Mouse (Mus musculus) midbrain, embryonic 12.5 days (tissue): ENCODE measurements around the gene Mindy1. TPM values are rescaled to one million over a fixed set of nuclear protein-coding genes. Genes with fewer than 3 reads are reported as not detected.
A peak's percentile ranks its signal among the peaks of the same experiment; 100 is the strongest.

Experiments
- ATAC-seq: fragments of 200-750 bp; cut with Nextera tagmentation; 2 replicates; pipeline ENCODE4 v1.8.0; 2017; ENCODE audit warnings: low read depth, moderate TSS enrichment, moderate library complexity; ENCODE audit not compliant: low FRiP score
- H3K27ac ChIP-seq: fragments of 300-500 bp; sonication (generic); replicated peaks from 2 replicates; pipeline ENCODE4 v1.5.1; 2016; ENCODE audit warnings: mild to moderate bottlenecking
- H3K27me3 ChIP-seq: fragments of 300-500 bp; sonication (generic); 2 replicates; pipeline ENCODE4 v1.6.1; 2016; ENCODE audit warnings: mild to moderate bottlenecking
- H3K36me3 ChIP-seq: fragments of 300-500 bp; sonication (generic); 2 replicates; pipeline ENCODE4 v1.6.1; 2016
- H3K4me1 ChIP-seq: fragments of 300-500 bp; sonication (generic); 2 replicates; pipeline ENCODE4 v1.6.1; 2016
- H3K4me2 ChIP-seq: fragments of 300-500 bp; sonication (generic); replicated peaks from 2 replicates; pipeline ENCODE4 v1.6.1; 2016; ENCODE audit warnings: mild to moderate bottlenecking, moderate library complexity
- H3K4me3 ChIP-seq: fragments of 300-500 bp; sonication (generic); 2 replicates; pipeline ENCODE4 v1.5.1; 2016; ENCODE audit warnings: mild to moderate bottlenecking
- H3K9ac ChIP-seq: fragments of 300-500 bp; sonication (generic); replicated peaks from 2 replicates; pipeline ENCODE4 v1.6.1; 2016; ENCODE audit warnings: mild to moderate bottlenecking, moderate library complexity
- H3K9me3 ChIP-seq: fragments of 300-500 bp; sonication (generic); 2 replicates; pipeline ENCODE4 v1.6.1; 2016; ENCODE audit warnings: mild to moderate bottlenecking
- WGBS: fragments of 180-500 bp; shearing (Covaris S2); methylation state at CpG from one replicate; pipeline ENCODE4 v1.1.7; 2016; 5-methylcytosine and 5-hydroxymethylcytosine counted together
- polyA plus RNA-seq: library from polyadenylated mRNA; unstranded; fragments of >200 nt; fragmentation: Nextera tagmentation; extraction: Ambion mirVana; gene quantifications from 2 replicates; pipeline ENCODE4 v1.2.1, GENCODE M21; 2016

Mindy1 gene
- polyA plus RNA-seq, 1 experiment from 2014 or later = 46.6 TPM

- no peak overlapping the region for H3K4me3 ChIP-seq
- H3K27ac ChIP-seq = no peak overlapping the region
- H3K9me3 ChIP-seq = no peaks in the 10 kb centered on the region
- ATAC-seq = no peak
- H3K9ac ChIP-seq = no peak overlapping the region
- no peaks in the 10 kb centered on the region for H3K27me3 ChIP-seq
- WGBS = 80% methylated on average over 11 of the region's 11 CpGs
- no peak overlapping the region for H3K4me2 ChIP-seq
- peaks cover 54% of the 10 kb centered on the region for H3K36me3 ChIP-seq
- no peaks in the 10 kb centered on the region for H3K4me1 ChIP-seq
Measured at GRCm38 (mm10) chr3:95295321-95296102, 14.4 kb downstream of the Mindy1 start.

- 16% methylated on average over 5 of the region's 5 CpGs for WGBS
- no peaks in the 10 kb centered on the region for H3K27me3 ChIP-seq
- H3K9ac ChIP-seq = no peak overlapping the region
- no peak overlapping the region for H3K27ac ChIP-seq
- H3K4me1 ChIP-seq = no peaks in the 10 kb centered on the region
- no peak overlapping the region for H3K4me3 ChIP-seq
- no peak overlapping the region for H3K4me2 ChIP-seq
- ATAC-seq = no peak
- no peaks in the 10 kb centered on the region for H3K9me3 ChIP-seq
- H3K36me3 ChIP-seq = peaks cover 48% of the 10 kb centered on the region
Measured at GRCm38 (mm10) chr3:95296103-95296469, 14.9 kb downstream of the Mindy1 start.

GRCm38 (mm10) chr3:95298018-95298417 is 16.9 kb downstream of the Mindy1 start:
- no peak overlapping the region for H3K9ac ChIP-seq
- no peak overlapping the region for H3K27ac ChIP-seq
- peaks cover 31% of the 10 kb centered on the region for H3K36me3 ChIP-seq
- ATAC-seq = no peak
- no peaks in the 10 kb centered on the region for H3K4me1 ChIP-seq
- 96% methylated on average over 7 of the region's 7 CpGs for WGBS
- no peaks in the 10 kb centered on the region for H3K27me3 ChIP-seq
- no peak overlapping the region for H3K4me3 ChIP-seq
- no peak overlapping the region for H3K4me2 ChIP-seq
- H3K9me3 ChIP-seq = no peaks in the 10 kb centered on the region

- 0 out of 2 replicates have a peak, but pooled peaks cover 4% of the 10 kb centered on the region for H3K36me3 ChIP-seq
- H3K9ac ChIP-seq = no peak overlapping the region
- 83% methylated on average over 3 of the region's 3 CpGs for WGBS
- no peak overlapping the region for H3K4me2 ChIP-seq
- H3K27me3 ChIP-seq = no peaks in the 10 kb centered on the region
- no peak overlapping the region for H3K27ac ChIP-seq
- H3K9me3 ChIP-seq = no peaks in the 10 kb centered on the region
- H3K4me1 ChIP-seq = no peaks in the 10 kb centered on the region
- no peak for ATAC-seq
- no peak overlapping the region for H3K4me3 ChIP-seq
Measured at GRCm38 (mm10) chr3:95301204-95301796, 20.2 kb downstream of the Mindy1 start.

GRCm38 (mm10) chr3:95306244-95306643 is 25.1 kb downstream of the Mindy1 start:
- no peak for ATAC-seq
- 91% methylated on average over 4 of the region's 4 CpGs for WGBS
- H3K36me3 ChIP-seq = no peaks in the 10 kb centered on the region

GRCm38 (mm10) chr3:95307100-95307499 is 26.0 kb downstream of the Mindy1 start, which contains the start of gene Anxa9:
Gene Anxa9, minus strand, starts transcription at chr3:95307176.
- 77% methylated on average over 7 of the region's 7 CpGs for WGBS
- no peak within 1 kb of the TSS for H3K4me2 ChIP-seq
- ATAC-seq = no peak
- no peaks in the 10 kb centered on the region for H3K9me3 ChIP-seq
- H3K27ac ChIP-seq = no peak within 1 kb of the TSS
- H3K27me3 ChIP-seq = no peaks in the 10 kb centered on the region
- no peak within 1 kb of the TSS for H3K9ac ChIP-seq
- H3K4me3 ChIP-seq = no peak within 1 kb of the TSS
- no peaks in the 10 kb centered on the region for H3K4me1 ChIP-seq
- H3K36me3 ChIP-seq = no peaks in the 10 kb centered on the region

More at GRCm38 (mm10) chr3:95306244-95306643, 25.1 kb downstream of the Mindy1 start:
- H3K4me2 ChIP-seq = no peak overlapping the region
- no peak overlapping the region for H3K27ac ChIP-seq
- H3K27me3 ChIP-seq = no peaks in the 10 kb centered on the region
- H3K4me3 ChIP-seq = no peak overlapping the region
- H3K9me3 ChIP-seq = no peaks in the 10 kb centered on the region
- no peak overlapping the region for H3K9ac ChIP-seq
- no peaks in the 10 kb centered on the region for H3K4me1 ChIP-seq

- Histone ChIP-seq H3K36me3 (no peaks in the 10 kb centered on the region), H3K27me3 (no peaks in the 10 kb centered on the region; the same call in 1 of the 2 replicates), H3K27ac (no peak overlapping the region), H3K9ac (no peak overlapping the region), H3K9me3 (no peaks in the 10 kb centered on the region), H3K4me3 (no peak overlapping the region), H3K4me1 (peaks cover 7% of the 10 kb centered on the region; the same call in 1 of the 2 replicates), H3K4me2 (no peak overlapping the region)
- no peak for ATAC-seq
- WGBS = 75% methylated on average over 3 of the region's 3 CpGs
Measured at GRCm38 (mm10) chr3:95310496-95310895, 29.4 kb downstream of the Mindy1 start.

GRCm38 (mm10) chr3:95310968-95311882 is 30.1 kb downstream of the Mindy1 start:
- 69% methylated on average over 9 of the region's 9 CpGs for WGBS

GRCm38 (mm10) chr3:95312623-95313022 is 31.5 kb downstream of the Mindy1 start:
- Histone ChIP-seq H3K4me2 (no peak overlapping the region), H3K27ac (no peak overlapping the region), H3K9me3 (no peaks in the 10 kb centered on the region), H3K36me3 (no peaks in the 10 kb centered on the region), H3K9ac (no peak overlapping the region), H3K4me1 (peaks cover 24% of the 10 kb centered on the region), H3K4me3 (no peak overlapping the region), H3K27me3 (no peaks in the 10 kb centered on the region; the same call in 1 of the 2 replicates)
- WGBS = 81% methylated on average over 6 of the region's 6 CpGs
- no peak for ATAC-seq

More at GRCm38 (mm10) chr3:95310968-95311882, 30.1 kb downstream of the Mindy1 start:
- Histone ChIP-seq H3K4me3 (no peak overlapping the region), H3K27ac (no peak overlapping the region), H3K4me2 (no peak overlapping the region), H3K27me3 (no peaks in the 10 kb centered on the region; the same call in 1 of the 2 replicates), H3K36me3 (no peaks in the 10 kb centered on the region), H3K9ac (no peak overlapping the region), H3K9me3 (no peaks in the 10 kb centered on the region), H3K4me1 (peaks cover 14% of the 10 kb centered on the region)
- no peak for ATAC-seq

GRCm38 (mm10) chr3:95313476-95313875 is 32.3 kb downstream of the Mindy1 start:
- no peak overlapping the region for H3K4me2 ChIP-seq
- H3K4me3 ChIP-seq = no peak overlapping the region
- no peaks in the 10 kb centered on the region; the same call in 1 of the 2 replicates for H3K27me3 ChIP-seq
- ATAC-seq = no peak
- H3K36me3 ChIP-seq = no peaks in the 10 kb centered on the region
- no peaks in the 10 kb centered on the region for H3K9me3 ChIP-seq
- peaks cover 28% of the 10 kb centered on the region for H3K4me1 ChIP-seq
- 37% methylated on average over 7 of the region's 7 CpGs for WGBS
- H3K27ac ChIP-seq = no peak overlapping the region
- no peak overlapping the region for H3K9ac ChIP-seq

GRCm38 (mm10) chr3:95314075-95314474 is 32.9 kb downstream of the Mindy1 start:
- H3K4me3 ChIP-seq = peak overlapping the region; percentile 80; the same call in 1 of the 2 replicates
- H3K27ac ChIP-seq = peak overlapping the region; percentile 92; the same call in 1 of the 2 replicates
- WGBS = 62% methylated on average over 6 of the region's 6 CpGs
- H3K27me3 ChIP-seq = no peaks in the 10 kb centered on the region; the same call in 1 of the 2 replicates
- H3K36me3 ChIP-seq = no peaks in the 10 kb centered on the region
- no peak for ATAC-seq
- no peak overlapping the region for H3K9ac ChIP-seq
- H3K4me1 ChIP-seq = peaks cover 34% of the 10 kb centered on the region
- peak overlapping the region; percentile 68 for H3K4me2 ChIP-seq
- H3K9me3 ChIP-seq = no peaks in the 10 kb centered on the region
